Mouse (Mus musculus): ENCODE measurements around the gene Grifin.

Grifin gene

GRCm38 (mm10) chr5:140564896-140565295 is at the start of gene Grifin:
Gene Grifin, minus strand, starts transcription at chr5:140565071.
- DNase-seq (ENCODE audit: extremely low read depth, insufficient read length, low spot score), result no peak

- DNase-seq (ENCODE audit: extremely low read depth, insufficient read length, low spot score), result no peak
These were observed 49.3 kb upstream of the Grifin start for GRCm38 (mm10) chr5:140614141-140614540.

DNA sequence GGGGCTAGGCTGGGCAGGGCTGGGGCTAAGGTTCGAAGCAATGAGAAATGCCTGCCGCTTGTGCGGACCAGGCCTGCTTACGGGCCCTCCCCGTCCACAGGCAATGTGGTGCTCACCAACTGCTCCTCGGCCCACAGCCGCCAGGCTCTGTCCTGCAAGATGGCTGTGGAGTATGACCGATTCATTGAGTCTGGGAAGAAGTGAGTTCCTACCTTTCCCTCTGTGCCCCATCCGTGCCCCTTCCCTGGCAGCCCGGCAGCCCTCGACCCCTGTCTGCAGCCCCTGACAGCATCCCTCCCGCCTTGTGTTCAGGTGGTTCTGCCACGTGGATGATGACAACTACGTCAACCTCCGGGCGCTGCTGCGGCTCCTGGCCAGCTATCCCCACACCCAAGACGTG is 47.3 kb upstream of the Grifin start:
- no peak for DNase-seq (ENCODE audit: extremely low read depth, insufficient read length, low spot score)

GRCm38 (mm10) chr5:140611611-140612185 is 46.8 kb upstream of the Grifin start:
- DNase-seq (ENCODE audit: extremely low read depth, insufficient read length, low spot score), result peak; percentile 64

DNA sequence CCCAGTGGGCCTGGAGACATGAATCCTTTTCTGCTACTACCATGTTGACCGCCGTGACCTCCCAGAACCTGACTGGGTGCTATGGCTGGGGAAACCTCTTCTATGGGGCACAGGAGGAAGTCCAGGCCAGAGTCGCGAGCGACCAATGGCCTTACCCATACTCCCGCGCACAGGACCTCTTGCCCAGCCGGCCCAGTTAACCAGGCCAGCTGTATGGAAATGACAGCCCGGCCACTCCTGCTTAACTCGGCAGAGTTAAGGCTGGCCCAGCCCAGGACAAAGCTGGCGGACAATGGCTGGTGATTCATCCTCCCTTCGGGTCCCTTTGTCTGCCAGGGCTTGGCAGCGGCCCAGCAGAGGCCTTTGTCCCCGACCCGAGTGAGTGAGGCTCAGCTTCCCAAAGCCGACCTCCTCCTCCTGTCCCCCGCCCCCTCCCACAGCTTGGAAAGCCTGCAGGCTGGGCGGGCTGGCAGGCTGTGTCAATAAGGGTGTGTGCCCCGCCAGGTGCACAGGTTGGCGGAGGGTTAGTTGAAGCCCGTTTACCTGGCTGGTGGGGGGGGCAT is 46.2 kb upstream of the Grifin start:
- peak; percentile 86 for DNase-seq (ENCODE audit: extremely low read depth, insufficient read length, low spot score)

DNA sequence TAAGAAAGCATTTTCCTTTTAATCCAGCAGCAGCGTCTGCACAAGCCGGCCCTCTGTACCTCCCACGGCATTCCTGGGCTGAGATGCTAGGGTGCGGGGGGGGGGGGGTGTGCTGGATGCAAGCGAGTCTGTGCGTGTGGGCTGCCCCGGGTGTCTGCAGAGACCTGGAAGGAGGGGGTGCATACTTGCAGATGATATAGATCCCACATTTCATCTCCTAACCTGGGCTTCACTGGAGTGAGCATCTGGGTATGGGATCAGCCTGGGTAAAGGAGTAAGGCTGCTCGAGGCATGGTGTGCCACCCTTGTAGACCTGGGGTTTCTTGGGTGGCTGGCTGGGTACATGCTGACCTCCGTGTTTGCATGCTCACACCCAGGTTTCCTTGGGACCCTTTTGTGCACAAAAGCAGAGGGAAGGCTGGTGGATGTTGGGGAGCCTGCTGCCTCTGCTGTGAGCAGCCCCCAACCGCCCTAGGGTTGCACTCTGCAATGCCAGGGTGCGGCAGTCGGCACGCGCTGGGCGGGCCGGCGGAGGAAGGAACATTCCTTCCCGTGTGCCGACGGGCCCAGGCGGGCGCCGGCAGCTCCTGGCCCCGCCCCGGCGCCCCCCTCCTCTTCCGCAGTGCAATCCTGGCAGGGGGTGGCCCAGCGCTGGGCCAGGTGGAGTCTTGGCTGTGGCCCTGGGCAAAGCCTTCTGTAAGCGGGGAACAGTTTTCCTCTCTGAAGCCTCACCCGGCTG is 45.6 kb upstream of the Grifin start:
- DNase-seq (ENCODE audit: extremely low read depth, insufficient read length, low spot score), result no peak

DNA sequence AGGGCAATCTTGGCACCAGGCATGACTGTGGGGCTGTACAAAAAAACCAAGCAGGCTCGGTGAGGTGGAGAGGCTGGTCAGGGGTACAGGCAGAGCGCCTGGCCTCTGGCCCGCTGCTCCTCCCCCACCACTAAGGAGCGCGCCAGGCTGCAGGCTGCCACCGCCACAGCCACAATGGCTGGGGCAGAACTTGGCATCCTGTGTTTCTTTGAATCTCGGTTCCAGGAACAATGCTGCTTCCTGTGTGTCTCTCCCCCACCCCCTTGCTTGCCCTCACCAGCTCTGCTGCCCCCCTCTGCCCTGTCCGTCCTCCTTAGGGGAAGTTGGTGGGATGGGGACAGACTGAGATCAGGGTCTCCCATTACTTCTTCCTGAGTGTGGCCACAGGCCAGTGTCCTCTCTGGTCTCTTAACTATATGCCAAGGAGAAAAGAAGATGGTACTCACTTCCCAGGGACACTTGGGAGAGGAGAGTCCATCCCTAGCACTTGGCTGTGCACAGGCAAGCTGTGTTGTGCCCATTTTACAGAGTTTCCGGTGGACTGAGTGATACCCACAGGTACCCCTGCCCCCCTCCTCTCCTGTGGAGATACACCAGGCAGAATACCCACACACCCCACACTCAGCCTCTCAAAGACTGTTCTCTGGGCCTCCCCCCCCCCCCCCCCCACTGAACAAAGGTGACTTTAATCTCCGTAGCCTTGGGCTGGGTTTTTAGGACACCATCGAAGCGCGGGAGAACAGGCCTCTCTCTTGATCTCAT is 44.8 kb upstream of the Grifin start:
- peak; percentile 72 for DNase-seq (ENCODE audit: extremely low read depth, insufficient read length, low spot score)

GRCm38 (mm10) chr5:140608634-140609015 is 43.8 kb upstream of the Grifin start:
- peak; percentile 65 for DNase-seq (ENCODE audit: extremely low read depth, insufficient read length, low spot score)

DNA sequence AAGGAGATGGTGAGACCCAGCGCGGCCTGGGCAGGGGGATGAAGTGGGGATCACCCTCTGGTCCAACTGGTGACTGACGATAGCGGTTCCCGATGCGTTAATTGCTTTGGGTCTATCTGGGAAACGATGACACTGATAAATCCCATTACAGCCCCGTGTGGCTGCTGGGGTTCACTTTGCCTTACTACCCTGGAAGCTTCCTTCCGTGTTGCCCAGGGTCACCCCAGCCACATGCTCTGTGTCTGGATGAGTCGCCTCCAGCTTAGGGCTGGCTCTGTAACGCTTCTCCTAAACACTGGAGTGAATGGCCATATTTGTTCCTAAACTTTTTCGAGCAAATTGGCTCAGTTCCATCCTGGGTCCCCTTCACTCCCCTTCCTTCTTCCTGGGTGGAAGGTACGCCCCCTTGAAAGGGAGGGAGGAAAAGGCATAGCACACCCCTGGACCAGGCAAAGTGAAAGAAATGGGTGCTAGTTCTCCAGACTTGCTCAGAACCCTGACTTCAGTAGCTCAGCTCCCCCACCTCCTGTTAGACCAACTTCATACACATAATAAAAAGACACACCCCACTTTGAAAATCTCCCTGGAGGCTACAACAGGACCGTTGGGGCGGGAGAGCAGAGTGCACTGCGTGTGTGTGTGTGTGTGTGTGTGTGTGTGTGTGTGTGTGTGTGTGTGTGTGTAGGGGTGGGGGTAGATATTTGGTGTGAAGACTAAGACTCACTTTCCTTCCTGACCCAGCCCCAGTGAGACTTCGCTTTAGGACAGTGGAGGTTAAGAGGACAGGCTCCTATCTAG is 43.2 kb upstream of the Grifin start:
- no peak for DNase-seq (ENCODE audit: extremely low read depth, insufficient read length, low spot score)

DNA sequence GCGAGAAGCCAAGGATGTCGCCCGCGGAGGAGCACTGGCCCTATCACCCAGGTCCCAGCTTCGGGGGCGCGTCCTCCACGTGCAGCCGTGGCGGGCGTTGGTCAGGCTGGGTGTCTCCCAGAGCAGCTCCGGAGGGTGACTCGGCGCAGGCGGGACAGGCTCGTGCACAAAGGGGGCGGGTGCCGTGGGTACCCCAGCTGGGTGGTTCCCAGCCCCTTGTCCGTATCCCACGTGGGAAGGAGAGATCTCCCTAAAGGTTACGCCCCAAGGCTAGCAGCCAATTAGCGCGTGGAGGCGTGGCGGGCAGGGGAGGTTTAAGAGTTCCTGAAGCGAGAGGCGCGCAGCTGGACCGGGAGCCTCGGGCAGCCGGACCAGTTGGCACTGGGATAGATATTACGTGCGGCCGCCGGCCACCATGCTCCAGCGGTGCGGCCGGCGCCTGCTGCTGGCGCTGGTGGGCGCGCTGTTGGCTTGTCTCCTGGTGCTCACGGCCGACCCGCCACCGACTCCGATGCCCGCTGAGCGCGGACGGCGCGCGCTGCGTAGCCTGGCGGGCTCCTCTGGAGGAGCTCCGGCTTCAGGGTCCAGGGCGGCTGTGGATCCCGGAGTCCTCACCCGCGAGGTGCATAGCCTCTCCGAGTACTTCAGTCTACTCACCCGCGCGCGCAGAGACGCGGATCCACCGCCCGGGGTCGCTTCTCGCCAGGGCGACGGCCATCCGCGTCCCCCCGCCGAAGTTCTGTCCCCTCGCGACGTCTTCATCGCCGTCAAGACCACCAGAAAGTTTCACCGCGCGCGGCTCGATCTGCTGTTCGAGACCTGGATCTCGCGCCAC is 42.3 kb upstream of the Grifin start, which contains the start of gene Lfng:
Lfng (plus strand) TSS at position 320 of the 835 bp plus-strand sequence.
- DNase-seq (ENCODE audit: extremely low read depth, insufficient read length, low spot score), result peak; percentile 88

GRCm38 (mm10) chr5:140606386-140606785 is 41.5 kb upstream of the Grifin start:
- DNase-seq (ENCODE audit: extremely low read depth, insufficient read length, low spot score), result no peak

GRCm38 (mm10) chr5:140605228-140605627 is 40.4 kb upstream of the Grifin start:
- DNase-seq (ENCODE audit: extremely low read depth, insufficient read length, low spot score), result peak; percentile 54

GRCm38 (mm10) chr5:140604386-140604785 is 39.5 kb upstream of the Grifin start:
- peak; percentile 83 for DNase-seq (ENCODE audit: extremely low read depth, insufficient read length, low spot score)

DNA sequence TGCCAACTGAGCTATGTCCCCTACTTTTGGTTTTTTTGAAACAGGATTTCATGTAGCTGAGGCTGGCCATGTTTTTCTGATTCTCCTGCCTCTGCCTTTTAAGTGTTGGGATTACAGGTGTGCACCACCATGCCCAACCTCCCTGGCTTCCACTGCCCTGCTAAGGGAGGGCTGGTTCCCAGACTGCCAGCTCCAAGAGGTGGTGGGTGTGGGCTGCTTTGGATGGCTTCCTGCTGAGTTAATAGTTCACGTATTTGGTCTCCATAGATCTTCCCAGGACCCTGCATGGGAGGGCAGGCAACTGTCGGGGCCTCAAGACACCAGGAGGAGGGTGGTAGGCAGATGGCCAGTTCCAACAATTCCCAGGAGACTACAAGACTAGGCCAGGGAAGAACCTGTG is 37.7 kb upstream of the Grifin start:
- no peak for DNase-seq (ENCODE audit: extremely low read depth, insufficient read length, low spot score)

DNA sequence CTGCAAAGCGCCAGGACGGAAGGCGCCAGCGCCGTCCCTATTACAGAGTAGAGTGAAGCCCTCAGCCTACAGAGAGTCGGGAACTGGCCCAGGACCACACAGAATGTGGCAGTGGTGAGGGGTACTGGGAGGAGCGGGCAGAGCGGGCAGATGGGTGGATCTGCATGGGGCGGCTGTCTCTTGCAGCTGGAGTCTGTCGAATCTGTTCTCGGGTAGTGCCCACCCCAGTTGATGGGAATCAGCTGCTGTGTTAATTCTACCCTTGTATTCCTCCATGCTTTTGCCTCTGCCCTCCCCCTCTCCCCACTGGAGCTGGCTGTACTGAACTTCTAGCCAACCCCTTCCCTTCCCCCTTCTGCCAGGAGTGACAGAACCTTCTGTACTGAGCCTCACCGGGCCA is 36.8 kb upstream of the Grifin start:
- DNase-seq (ENCODE audit: extremely low read depth, insufficient read length, low spot score), result no peak

- DNase-seq (ENCODE audit: extremely low read depth, insufficient read length, low spot score), result no peak
These were observed 35.1 kb upstream of the Grifin start for GRCm38 (mm10) chr5:140599939-140600338.

GRCm38 (mm10) chr5:140597787-140598186 is 32.9 kb upstream of the Grifin start:
- DNase-seq (ENCODE audit: extremely low read depth, insufficient read length, low spot score), result no peak

DNA sequence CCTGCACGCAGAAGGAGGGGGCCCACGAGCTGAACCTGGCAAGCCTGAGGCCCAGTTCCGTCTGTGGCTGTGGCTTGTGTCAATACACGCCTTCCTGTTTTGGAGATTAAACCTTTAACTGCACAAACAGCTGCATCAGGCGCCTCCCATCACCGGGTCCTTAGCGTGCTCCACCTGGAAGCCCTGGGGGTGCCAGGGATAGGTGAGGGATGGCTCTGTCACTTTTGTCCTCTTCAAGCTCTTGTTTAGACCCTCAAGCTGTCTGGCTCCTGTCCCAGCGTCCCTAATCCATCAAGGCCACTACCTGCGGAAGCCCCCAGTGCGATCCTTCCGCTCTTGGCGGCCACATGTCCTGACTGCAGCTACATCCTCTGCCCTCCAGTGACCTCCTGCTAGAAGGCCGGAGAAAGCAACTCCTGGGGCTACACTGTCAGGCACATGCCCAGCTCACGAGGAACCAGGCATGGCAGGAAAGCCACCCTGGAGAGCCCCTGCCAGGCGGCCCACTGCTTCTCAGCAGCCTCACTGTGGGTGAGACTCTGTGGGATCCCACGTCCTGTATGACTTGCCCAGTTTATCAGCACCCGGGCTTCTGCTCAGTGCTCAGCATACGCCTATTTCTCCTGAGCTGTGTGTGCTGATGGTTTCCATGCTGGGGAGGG is 32.2 kb upstream of the Grifin start:
- no peak for DNase-seq (ENCODE audit: extremely low read depth, insufficient read length, low spot score)

- no peak for DNase-seq (ENCODE audit: extremely low read depth, insufficient read length, low spot score)
These were observed 31.6 kb upstream of the Grifin start for GRCm38 (mm10) chr5:140596426-140596825.

Measured in 3134 (cell line).